Mouse (Mus musculus): ENCODE measurements at regions not wholly inside any gene's neighbourhood (a gene's known extent, or its start where the extent isn't known, plus 50 kb on each side); places are given as distances from the start of the nearest gene placed in this dataset.

GRCm38 (mm10) chr17:48738708-48739107, 193.5 kb upstream of the Lrfn2 start:
- no peak overlapping the region for H3K4me3 ChIP-seq (ENCODE audit: control insufficient read depth in 1 of 2, insufficient read depth in 1 of 2, low read depth in 2 of 2, low read length in 2 of 2)
- DNase-seq (ENCODE audit: low read depth, low spot score): no peak

GRCm38 (mm10) chr17:48742769-48743405, 189.3 kb upstream of the Lrfn2 start:
- no peaks in the 10 kb centered on the region for H3K27me3 ChIP-seq (ENCODE audit: control insufficient read depth in 1 of 2, insufficient read depth in 2 of 2, low read length in 2 of 2)
- H3K9me3 ChIP-seq (replicated peaks; ENCODE audit: insufficient read depth, low read length): no peaks in the 10 kb centered on the region
- no peak overlapping the region for H3K4me3 ChIP-seq (ENCODE audit: control insufficient read depth in 1 of 2, insufficient read depth in 1 of 2, low read depth in 2 of 2, low read length in 2 of 2)
- no peak overlapping the region for H3K27ac ChIP-seq (ENCODE audit: control insufficient read depth, low read depth, low read length)
- TF ChIP-seq E2F4 (IDR thresholded peaks at IDR 0.05; ENCODE audit: borderline replicate concordance, low read depth, low read length): no peak
- no peak for TF ChIP-seq ELF1 (IDR thresholded peaks at IDR 0.05; ENCODE audit: low read depth, low read length)
- DNase-seq (ENCODE audit: low read depth, low spot score): no peak
- no peaks in the 10 kb centered on the region for H3K4me1 ChIP-seq (ENCODE audit: control insufficient read depth in 1 of 2, insufficient read depth in 2 of 2, low read length in 2 of 2)
- H3K9ac ChIP-seq (ENCODE audit: control insufficient read depth, low read depth, low read length, poor library complexity, severe bottlenecking): no peak overlapping the region
- H3K79me2 ChIP-seq (ENCODE audit: control insufficient read depth, insufficient read depth, low read length, poor library complexity): no peaks in the 10 kb centered on the region
- no peaks in the 10 kb centered on the region for H3K36me3 ChIP-seq (ENCODE audit: control insufficient read depth in 1 of 2, insufficient read depth in 2 of 2, low read length in 2 of 2)

More at GRCm38 (mm10) chr17:48738708-48739107, 193.5 kb upstream of the Lrfn2 start:
- no peaks in the 10 kb centered on the region for H3K79me2 ChIP-seq (ENCODE audit: control insufficient read depth, insufficient read depth, low read length, poor library complexity)
- H3K27me3 ChIP-seq (ENCODE audit: control insufficient read depth in 1 of 2, insufficient read depth in 2 of 2, low read length in 2 of 2): no peaks in the 10 kb centered on the region
- no peak overlapping the region for H3K9ac ChIP-seq (ENCODE audit: control insufficient read depth, low read depth, low read length, poor library complexity, severe bottlenecking)
- H3K36me3 ChIP-seq (ENCODE audit: control insufficient read depth in 1 of 2, insufficient read depth in 2 of 2, low read length in 2 of 2): no peaks in the 10 kb centered on the region
- no peaks in the 10 kb centered on the region for H3K9me3 ChIP-seq (replicated peaks; ENCODE audit: insufficient read depth, low read length)
- H3K27ac ChIP-seq (ENCODE audit: control insufficient read depth, low read depth, low read length): no peak overlapping the region
- H3K4me1 ChIP-seq (ENCODE audit: control insufficient read depth in 1 of 2, insufficient read depth in 2 of 2, low read length in 2 of 2): no peaks in the 10 kb centered on the region
- TF ChIP-seq MYB (IDR thresholded peaks at IDR 0.05; ENCODE audit: low read depth, low read length) (no peak), CHD1 (IDR thresholded peaks at IDR 0.05; ENCODE audit: low read depth, low read length) (no peak), POLR2A (IDR thresholded peaks at IDR 0.05; ENCODE audit: control insufficient read depth in 1 of 2, insufficient read depth in 1 of 2, low read depth in 1 of 2, low read length in 2 of 2, poor library complexity in 1 of 2) (no peak), MAX (IDR thresholded peaks at IDR 0.05; ENCODE audit: low read length) (no peak), JUND (IDR thresholded peaks at IDR 0.05; ENCODE audit: low read depth, low read length) (no peak), TBP (IDR thresholded peaks at IDR 0.05; ENCODE audit: low read depth, low read length) (no peak), MXI1 (IDR thresholded peaks at IDR 0.05; ENCODE audit: low read depth, low read length) (no peak), POLR2AphosphoS5 (IDR thresholded peaks at IDR 0.05; ENCODE audit: borderline replicate concordance, low read depth, low read length) (no peak), BHLHE40 (IDR thresholded peaks at IDR 0.05; ENCODE audit: borderline replicate concordance, low read depth, low read length) (no peak), ZC3H11A (IDR thresholded peaks at IDR 0.05; ENCODE audit: low read depth, low read length) (no peak), CTCF (IDR thresholded peaks at IDR 0.05 in 2 of 3, conservative IDR thresholded peaks at IDR 0.05 in 1 of 3; ENCODE audit: control insufficient read depth in 1 of 3, insufficient read depth in 1 of 3, low read depth in 2 of 3, low read length in 3 of 3, poor library complexity in 1 of 3, severe bottlenecking in 1 of 3) (no peak), MYC (IDR thresholded peaks at IDR 0.05; ENCODE audit: low read depth, low read length) (no peak)

GRCm38 (mm10) chr17:48770099-48770498, 162.1 kb upstream of the Lrfn2 start:
- no peaks in the 10 kb centered on the region for H3K79me2 ChIP-seq (ENCODE audit: control insufficient read depth, insufficient read depth, low read length, poor library complexity)
- no peak overlapping the region for H3K9ac ChIP-seq (ENCODE audit: control insufficient read depth, low read depth, low read length, poor library complexity, severe bottlenecking)
- no peak overlapping the region for H3K27ac ChIP-seq (ENCODE audit: control insufficient read depth, low read depth, low read length)
- H3K9me3 ChIP-seq (replicated peaks; ENCODE audit: insufficient read depth, low read length): no peaks in the 10 kb centered on the region
- DNase-seq (ENCODE audit: low read depth, low spot score): no peak
- no peaks in the 10 kb centered on the region for H3K27me3 ChIP-seq (ENCODE audit: control insufficient read depth in 1 of 2, insufficient read depth in 2 of 2, low read length in 2 of 2)
- no peaks in the 10 kb centered on the region for H3K36me3 ChIP-seq (ENCODE audit: control insufficient read depth in 1 of 2, insufficient read depth in 2 of 2, low read length in 2 of 2)
- no peak overlapping the region for H3K4me3 ChIP-seq (ENCODE audit: control insufficient read depth in 1 of 2, insufficient read depth in 1 of 2, low read depth in 2 of 2, low read length in 2 of 2)
- no peaks in the 10 kb centered on the region for H3K4me1 ChIP-seq (ENCODE audit: control insufficient read depth in 1 of 2, insufficient read depth in 2 of 2, low read length in 2 of 2)
- TF ChIP-seq ELF1 (IDR thresholded peaks at IDR 0.05; ENCODE audit: low read depth, low read length) (no peak), E2F4 (IDR thresholded peaks at IDR 0.05; ENCODE audit: borderline replicate concordance, low read depth, low read length) (no peak), GABPA (IDR thresholded peaks at IDR 0.05; ENCODE audit: low read depth, low read length) (no peak), TAL1 (IDR thresholded peaks at IDR 0.05; ENCODE audit: low read length) (no peak), ZMIZ1 (IDR thresholded peaks at IDR 0.05; ENCODE audit: low read depth, low read length) (no peak), UBTF (IDR thresholded peaks at IDR 0.05; ENCODE audit: borderline replicate concordance, insufficient read depth, low read depth, low read length) (no peak), ZNF384 (IDR thresholded peaks at IDR 0.05; ENCODE audit: low read depth, low read length) (no peak), RAD21 (IDR thresholded peaks at IDR 0.05; ENCODE audit: low read depth, low read length) (no peak), JUND (IDR thresholded peaks at IDR 0.05; ENCODE audit: low read depth, low read length) (no peak), NELFE (IDR thresholded peaks at IDR 0.05; ENCODE audit: low read depth, low read length) (no peak), NRF1 (IDR thresholded peaks at IDR 0.05; ENCODE audit: insufficient read depth, low read depth, low read length, poor library complexity, severe bottlenecking) (no peak), MYB (IDR thresholded peaks at IDR 0.05; ENCODE audit: low read depth, low read length) (no peak), MAZ (IDR thresholded peaks at IDR 0.05; ENCODE audit: low read depth, low read length) (no peak), CHD2 (IDR thresholded peaks at IDR 0.05; ENCODE audit: low read length) (no peak), MAFK (IDR thresholded peaks at IDR 0.05; ENCODE audit: borderline replicate concordance, low read depth, low read length) (no peak), TCF12 (IDR thresholded peaks at IDR 0.05; ENCODE audit: low read depth, low read length) (no peak), GATA1 (IDR thresholded peaks at IDR 0.05; ENCODE audit: low read depth, low read length) (no peak)

All from MEL (cell line).